Mouse (Mus musculus) hematopoietic stem cell, adult 5-6 weeks (primary cell): ENCODE measurements around the gene Asl. TPM values are rescaled to one million over a fixed set of nuclear protein-coding genes. Genes with fewer than 3 reads are reported as not detected.

ENCODE experiments used
- ATAC-seq, 2 experiments: fragments of 125-278 bp in 1 of 2; replicated peaks in 1 of 2; 2 replicates each; pipeline ENCODE4 v1.8.0; 2016 to 2017; ENCODE audit warnings: inconsistent platforms in 2 of 2, mild to moderate bottlenecking in 2 of 2, moderate number of reproducible peaks in 2 of 2, low read depth in 1 of 2, moderate TSS enrichment in 1 of 2; ENCODE audit not compliant: low FRiP score in 2 of 2, poor library complexity in 2 of 2, severe bottlenecking in 2 of 2, insufficient read depth in 1 of 2, low TSS enrichment in 1 of 2
- total RNA-seq: library from RNA; stranded (forward); fragments of 172-1452, 232-1000 nt; gene quantifications from 2 replicates; pipeline ENCODE4 v1.2.3, GENCODE M21; 2017

Asl gene
- total RNA-seq, 1 experiment from 2014 or later, result 27.1 TPM

DNA sequence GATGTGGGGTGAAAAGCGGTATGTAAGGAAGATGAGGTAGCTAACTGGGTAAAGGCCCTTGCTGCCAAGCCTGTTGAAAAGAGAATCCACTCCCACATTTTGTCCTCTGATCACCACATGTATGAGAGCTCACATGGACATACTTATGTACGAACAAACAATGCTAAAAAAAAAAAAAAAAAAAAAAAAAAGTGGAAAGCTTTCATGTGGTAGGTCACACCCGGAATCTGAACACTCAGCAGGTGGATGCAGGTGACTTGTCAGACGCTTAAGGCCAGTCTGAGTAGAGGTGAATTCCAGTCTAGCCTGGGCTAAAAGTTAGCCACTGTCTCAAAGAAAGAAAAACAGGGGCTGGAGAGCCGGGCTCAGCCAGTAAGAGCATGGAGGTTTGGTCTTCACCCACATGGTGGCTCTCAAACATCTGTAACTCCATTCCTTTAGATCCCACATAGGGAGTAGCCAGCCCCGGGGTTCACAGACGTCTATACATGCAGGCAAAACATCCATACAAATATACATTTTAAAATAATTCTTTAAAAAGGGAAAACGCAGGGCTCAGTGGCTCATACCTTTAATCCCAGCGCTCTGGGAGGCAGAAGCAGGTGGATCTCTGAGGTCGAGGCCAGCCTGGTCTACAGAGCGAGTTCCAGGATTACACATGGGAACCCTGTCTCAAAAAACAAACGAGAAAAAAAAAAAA lies 5.8 kb downstream of the Asl start:
- ATAC-seq, result no peak

DNA sequence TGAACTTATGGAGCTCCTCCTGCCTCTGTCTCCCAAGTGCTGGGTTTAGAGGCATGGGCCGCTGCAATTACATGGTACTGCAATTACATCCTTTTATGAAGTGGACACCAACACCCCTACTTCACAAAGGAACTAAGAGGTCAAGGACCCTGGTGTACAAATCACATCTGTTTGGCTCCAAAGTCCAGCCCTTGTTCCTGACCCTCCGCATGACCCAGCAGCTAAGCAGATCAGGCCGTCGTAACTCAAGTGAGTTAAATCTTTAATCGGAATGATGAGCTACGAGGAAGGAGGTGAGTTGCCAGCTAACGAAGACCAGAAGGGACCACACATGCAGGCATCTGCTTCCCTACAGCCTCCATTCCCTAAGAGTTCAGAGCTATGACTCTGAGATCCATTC lies 6.7 kb downstream of the Asl start:
- ATAC-seq, result no peak

DNA sequence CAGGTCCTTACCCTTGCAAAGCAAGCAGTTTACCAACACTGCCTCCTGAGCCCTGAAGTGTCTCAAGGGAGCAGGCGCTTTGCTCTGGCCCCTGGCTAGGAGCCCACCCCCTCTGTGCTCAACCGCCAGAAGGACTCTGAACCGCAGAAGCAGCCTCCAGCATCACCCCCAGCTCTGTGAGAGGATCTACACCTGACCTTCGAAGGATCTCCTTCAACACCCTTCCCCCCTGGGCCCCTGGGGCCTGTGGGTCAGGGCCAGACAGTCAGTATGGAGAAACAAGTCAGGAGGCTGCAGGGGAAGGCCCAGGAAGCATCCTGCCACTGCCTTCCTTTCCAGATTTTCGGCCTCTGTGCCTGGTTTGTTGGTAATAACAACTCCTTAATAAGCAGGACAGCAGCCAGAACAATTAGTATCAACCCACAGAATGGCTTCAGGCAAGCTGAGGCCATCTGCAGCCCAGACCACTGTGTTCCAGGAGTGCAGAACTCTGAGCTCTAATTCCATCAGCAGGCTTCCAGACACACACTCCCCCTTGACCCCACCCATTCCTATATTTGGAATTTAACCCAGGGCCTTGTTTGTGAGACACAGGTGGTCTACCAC lies 7.6 kb downstream of the Asl start:
- ATAC-seq, result no peak

DNA sequence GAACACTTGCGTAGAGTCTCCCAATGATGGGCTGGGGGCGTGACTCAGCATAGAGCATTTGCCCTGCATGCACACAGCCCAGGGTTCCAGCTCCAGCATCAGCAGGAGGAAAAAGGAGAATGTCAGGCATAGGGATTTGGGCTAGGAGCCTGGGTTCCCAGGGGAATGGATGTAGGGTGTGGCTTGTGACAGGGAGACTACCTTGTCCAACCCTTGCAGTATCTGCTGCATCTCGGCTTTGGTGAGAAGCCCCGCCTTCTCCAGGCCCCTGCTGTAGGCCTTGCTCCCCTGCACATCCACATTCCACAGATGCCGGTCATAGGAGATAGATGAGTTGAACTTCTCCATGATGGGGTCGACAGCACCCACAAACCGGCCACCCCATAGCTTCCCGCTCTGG lies 9.6 kb downstream of the Asl start:
- ATAC-seq, result no peak

DNA sequence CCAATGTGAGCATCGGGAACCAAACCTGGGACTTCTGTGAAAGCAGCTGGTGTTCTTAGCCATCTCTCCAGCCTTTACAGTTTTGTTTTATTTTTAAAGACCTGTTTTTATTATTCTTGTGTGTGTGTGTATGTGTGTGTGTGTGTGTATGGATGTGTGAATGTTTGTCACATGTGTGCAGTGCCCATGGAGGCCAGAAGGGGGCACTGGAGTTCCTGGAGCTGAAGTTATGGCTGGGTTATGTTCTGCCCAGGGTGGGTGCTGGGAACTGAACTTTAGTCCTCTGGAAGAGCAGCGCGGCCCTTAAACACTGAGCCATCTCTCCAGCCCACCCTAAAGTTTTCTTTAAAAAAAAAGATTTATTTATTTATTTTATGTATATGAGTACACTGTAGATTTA lies 13.9 kb downstream of the Asl start:
- no peak for ATAC-seq

DNA sequence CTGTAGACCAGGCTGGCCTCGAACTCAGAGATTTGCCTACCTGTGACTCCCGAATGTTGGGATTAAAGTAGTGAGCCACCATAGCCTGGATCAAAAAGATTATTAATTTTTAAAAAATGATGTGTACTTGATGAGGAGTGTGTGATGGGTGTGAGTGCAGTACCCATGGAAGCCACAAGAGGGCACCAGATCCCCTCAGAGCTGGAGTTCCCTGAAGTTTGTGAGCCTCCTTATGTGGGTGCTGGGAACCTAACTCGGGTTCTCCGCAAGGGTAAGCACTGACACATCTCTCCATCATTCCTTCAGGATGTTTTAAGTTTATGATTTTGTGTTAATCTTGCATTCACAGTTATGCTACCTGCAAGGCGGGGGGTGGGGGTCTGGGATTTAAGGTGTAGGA lies 18.1 kb downstream of the Asl start:
- ATAC-seq, result no peak

DNA sequence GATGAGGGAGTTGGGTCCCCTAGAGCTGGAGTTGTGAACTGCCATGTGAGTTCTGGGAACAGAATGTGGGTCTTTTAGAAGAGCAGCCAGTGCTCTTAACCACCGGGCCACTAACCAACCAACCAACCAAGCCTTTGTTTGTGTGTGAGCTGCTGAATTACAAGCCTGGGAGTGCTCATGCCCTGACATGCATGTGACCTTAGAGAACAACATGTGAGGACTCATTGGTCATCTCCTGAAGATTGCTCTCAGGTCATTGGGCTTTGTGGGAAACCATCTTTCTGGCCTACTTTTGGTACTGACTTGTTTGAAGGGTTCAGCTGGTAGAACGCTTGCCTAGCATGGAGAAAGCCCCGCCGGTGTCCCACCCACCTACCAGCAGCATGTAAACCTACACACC lies 19.3 kb downstream of the Asl start:
- ATAC-seq, result no peak

DNA sequence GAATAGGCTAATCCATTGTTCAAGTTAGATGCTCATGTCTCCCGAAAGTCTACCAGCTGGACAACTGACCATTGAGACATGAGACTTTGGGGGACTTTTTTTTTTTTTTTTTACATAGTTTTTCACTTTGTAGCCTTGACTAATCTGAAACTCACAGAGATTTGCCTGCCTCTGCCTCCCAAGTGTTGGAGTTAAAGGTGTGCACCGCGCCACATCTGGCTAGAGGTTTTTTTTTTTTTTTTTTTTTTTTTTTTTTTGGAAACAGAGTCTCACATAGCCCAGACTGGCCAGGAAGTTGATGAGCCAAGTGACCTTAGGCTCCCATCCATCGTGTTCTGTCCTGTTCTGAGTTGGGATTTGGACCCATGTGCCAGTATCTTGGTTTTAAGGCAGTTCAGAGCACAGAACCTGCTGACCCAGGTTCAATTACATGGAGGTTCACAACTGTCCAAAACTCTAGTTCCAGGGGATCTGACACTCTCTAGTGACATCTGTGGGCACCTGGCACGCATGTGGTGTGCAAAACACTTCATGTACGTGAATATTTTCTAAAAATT lies 20.9 kb downstream of the Asl start:
- ATAC-seq, result no peak

DNA sequence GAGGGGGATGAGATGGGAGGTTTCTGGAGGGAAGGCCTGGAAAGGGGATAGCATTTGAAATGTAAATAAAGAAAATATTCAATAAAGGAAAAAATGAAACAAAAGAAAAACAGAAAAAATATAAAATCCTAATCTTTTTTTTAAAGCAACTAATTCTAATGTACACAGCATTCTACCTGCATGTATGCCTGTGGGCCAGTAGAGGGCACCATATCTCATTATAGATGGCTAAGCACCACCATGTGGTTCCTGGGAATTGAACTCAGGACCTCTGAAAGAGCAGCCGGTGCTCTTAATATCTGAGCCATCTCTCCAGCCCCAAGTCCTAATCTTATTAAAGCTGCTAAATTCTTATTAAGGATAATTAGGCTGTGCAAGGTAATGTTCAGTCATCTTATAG lies 21.7 kb downstream of the Asl start:
- no peak for ATAC-seq

DNA sequence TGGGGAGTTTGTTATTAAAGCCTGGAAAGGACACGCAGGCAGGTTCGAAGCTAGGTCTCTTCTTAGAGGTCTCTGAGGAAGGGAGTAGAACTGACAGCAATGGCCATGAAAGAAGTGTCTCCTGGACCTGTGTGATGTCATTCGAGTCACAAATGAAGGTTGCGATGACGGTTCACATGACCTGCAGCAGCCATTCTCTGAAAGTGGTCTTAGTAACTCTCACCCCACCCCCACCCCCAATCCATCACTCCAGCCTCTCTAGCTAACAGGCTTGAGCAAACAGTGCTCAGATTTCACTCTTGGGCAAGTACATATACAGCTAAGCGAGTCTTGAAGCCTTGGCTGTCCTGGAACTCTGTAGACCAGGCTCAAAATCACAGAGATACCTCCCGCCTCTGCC lies 25.8 kb downstream of the Asl start:
- no peak for ATAC-seq

DNA sequence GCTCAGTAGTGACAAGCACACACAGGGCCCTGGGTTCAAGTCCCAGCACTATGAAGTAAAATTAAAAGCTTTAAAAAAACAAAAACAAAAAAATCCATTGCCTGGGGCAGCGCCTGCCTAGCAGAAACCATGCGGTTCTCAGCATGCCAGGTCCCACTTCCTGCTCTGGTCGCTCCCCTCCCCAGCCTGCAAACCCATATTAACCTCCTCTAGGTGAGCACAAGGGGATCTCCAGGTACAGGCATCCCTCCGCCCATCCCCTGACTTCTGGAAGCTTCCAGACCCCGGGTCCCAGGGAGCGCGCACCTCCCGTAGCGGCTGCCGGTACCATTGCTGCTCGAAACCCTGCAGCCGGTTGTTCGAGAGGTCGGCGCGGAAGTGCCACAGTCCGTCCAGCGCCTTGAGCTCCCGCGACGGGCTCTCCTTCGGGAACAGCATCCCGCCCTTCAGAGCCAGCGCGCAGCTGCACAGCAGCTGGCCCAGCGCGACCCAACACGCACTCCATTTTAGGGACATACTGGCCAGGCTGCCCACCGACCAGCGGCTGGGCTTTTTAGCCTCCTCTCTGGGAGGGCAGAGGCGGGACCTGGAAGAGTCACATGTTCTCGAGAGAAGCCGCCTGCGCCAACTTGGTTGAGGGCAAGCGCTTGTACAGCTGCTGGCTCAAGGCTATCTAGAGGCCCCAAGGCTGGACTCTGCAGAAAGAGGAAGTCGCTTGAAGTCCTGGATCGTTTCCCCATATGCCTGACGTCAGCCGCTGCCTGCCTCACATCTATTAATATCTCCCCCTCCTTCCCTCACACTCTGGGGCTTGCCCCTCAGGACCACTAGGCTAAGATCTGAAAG lies 26.5 kb downstream of the Asl start, which contains the start of gene Gusb:
Gene Gusb (minus strand): TSS at position 749 of the 846 bp plus-strand sequence.
- peak; percentile 82 to 90 for ATAC-seq

DNA sequence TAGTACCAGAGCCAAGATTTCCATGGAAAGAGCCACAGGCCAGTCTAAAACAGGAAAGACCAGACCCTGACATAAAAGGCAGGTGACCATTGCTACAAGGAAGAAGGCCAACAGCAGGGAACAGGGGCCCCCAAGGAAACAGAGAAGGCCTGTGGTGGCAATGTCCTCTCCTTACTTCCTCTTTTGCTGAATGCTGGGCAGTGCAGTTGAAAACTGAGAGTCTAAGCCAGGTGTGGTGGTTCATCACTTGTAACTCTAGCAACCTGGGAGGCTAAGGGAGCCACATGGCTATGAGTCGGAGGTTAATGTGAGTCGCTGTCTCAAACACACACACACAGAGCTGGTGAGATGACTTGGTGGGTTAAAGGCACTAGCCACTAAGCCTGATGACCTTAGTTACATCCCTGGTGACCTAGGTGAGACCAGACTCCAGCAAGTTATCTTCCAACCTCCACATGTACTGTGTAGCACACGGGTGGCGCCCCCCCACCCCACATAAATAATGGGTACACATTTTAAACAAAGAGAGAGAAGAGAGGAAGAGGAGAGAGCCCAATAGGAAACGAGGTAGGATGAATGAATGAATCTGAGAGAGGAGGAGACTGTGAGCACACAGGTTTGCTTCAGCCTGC lies 27.6 kb downstream of the Asl start:
- peak; percentile 18 to 47; a peak in 3 of 4 replicates for ATAC-seq

DNA sequence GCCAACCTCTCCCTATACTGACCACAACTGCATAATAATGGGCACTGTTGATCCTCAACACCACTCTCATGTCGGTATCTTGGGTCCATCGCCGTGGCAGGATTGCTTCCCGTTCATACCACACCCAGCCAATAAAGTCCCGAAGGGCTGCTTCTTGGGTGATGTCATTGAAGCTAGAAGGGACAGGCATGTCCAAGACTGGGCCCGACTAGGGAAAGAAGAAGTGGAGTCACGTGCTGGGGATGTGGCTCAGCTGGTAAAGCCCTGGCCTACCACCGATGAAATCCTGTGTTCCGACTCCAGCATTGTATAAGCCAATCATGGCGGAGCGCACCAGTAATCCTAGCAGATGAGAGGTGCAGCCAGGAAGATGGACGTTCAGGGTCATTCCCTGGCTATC lies 28.3 kb downstream of the Asl start:
- no peak; a peak in 1 of 4 replicates for ATAC-seq

DNA sequence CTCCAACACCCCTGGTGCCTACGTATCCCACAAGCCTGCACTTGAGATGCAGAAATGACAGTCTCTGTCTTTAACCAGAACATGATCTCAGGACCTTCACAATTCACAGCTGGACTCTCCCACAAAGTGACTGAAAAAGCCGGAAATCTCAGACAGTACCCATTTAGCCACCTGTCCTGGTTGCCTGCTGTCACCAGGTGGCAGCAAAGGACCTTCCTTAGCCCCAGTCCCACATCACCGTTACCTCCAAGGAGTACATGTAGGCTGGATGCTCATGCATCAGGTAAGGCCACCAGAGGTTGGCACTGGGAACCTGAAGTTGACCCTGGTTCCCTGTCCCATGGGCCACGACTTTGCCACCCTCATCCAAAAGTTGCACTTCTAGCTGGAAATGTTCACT lies 29.9 kb downstream of the Asl start:
- peak; percentile 22 to 42; a peak in 3 of 4 replicates for ATAC-seq

DNA sequence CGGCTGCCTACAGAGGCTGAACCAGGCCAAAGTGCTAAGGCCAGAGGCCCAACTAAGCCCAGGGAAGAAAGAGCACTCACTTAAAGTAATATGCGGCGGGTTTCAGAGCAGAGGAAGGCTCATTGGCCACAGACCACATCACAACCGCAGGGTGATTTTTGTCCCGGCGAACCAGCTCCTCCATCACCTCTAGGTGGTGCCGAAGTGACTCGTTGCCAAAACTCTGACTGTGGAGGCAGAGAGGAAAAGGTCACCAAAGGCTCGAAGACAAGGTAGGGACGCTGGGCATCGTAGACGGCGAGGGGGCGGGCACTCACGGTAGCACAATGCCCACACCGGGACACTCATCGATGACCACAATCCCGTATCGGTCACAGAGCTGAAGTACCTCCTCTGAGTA lies 31.3 kb downstream of the Asl start:
- ATAC-seq, result no peak

DNA sequence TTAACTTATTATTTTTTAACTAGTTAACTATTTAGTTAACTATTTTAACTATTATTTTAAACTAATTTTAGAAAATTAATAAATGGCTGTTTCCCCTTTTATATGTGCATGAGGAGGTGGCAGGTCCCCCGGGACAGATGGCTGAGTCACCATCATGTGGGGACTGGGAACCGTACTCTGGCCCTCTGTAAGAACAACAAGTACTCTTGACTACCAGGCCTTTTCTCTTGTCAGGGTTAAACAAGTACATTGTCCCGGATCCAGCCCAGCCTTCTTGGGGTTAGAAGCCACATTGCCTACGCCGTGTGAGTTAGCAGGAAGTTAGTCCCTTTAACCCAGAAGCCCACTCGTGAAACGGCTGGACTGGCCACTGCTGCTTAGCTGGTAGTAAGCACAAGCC lies 34.1 kb downstream of the Asl start:
- no peak for ATAC-seq

DNA sequence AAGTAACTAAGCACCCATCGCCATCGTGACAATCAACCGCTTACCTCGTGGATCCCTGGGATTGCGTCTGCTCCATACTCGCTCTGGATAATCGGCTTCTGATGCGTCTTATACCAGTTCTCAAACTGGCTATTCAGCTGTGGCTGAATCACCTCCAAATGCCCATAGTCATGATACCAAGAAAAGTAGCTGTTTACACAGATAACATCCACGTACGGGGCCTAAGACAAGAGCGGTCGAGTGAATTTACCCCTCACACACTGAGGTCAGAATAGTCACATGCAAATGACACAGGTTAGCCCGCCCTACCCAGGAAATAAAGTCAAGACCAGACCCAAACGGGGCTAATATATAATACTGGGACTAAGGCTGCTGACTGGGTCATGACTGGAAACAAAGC lies 35.7 kb downstream of the Asl start:
- no peak for ATAC-seq

DNA sequence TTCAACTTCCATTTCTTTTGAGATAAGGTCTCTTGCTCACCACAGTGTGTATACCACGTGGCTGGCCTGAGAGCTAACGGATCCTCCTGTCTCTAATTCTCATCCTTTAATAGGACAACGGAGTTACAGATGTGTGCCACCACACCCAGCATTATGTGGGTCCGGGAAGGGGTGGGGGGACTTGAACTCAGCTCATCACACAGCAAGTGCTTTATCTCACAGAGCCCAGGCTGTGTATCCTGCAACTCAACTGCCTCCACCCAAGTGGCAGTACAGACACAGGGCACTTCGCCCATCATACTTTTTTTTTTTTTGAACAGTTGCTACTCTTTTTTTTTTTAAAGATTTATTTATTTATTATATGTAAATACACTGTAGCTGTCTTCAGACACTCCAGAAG lies 37.1 kb downstream of the Asl start:
- ATAC-seq, result no peak
